Mouse (Mus musculus) embryonic fibroblast, embryonic 13.5 days (primary cell): ENCODE data around the gene Ap2a2. TPM values are rescaled to one million over a fixed set of nuclear protein-coding genes. Genes with fewer than 3 reads are reported as not detected.

Source experiments
- H3K27ac ChIP-seq: 2 replicates; pipeline ENCODE4 v1.5.1; 2012; ENCODE audit warnings: low read length, control low read depth, inconsistent platforms; ENCODE audit not compliant: insufficient read depth
- H3K4me1 ChIP-seq: 2 replicates; pipeline ENCODE4 v1.6.1; 2011; ENCODE audit warnings: low read length; ENCODE audit not compliant: control insufficient read depth, insufficient read depth
- H3K4me3 ChIP-seq: 2 replicates; pipeline ENCODE4 v1.5.1; 2011; ENCODE audit warnings: mild to moderate bottlenecking, control low read depth, low read length; ENCODE audit not compliant: insufficient read depth
- CTCF ChIP-seq: IDR thresholded peaks from 2 replicates; pipeline ENCODE4 v1.5.1; 2011; ENCODE audit warnings: mild to moderate bottlenecking, control low read depth, low read length, moderate library complexity, borderline replicate concordance; ENCODE audit not compliant: insufficient read depth
- POLR2A ChIP-seq: IDR thresholded peaks from 2 replicates; pipeline ENCODE4 v1.6.1; 2011; ENCODE audit warnings: low read depth, mild to moderate bottlenecking, control low read depth, low read length, moderate library complexity
- polyA plus RNA-seq: library from polyadenylated mRNA; stranded (reverse); fragments of >200 nt; gene quantifications from 2 replicates; pipeline ENCODE4 v1.2.4, GENCODE M21; 2011; ENCODE audit warnings: low read depth; ENCODE audit not compliant: missing spikeins, insufficient read length

The Ap2a2 gene
- polyA plus RNA-seq, 1 experiment = 128 TPM

DNA sequence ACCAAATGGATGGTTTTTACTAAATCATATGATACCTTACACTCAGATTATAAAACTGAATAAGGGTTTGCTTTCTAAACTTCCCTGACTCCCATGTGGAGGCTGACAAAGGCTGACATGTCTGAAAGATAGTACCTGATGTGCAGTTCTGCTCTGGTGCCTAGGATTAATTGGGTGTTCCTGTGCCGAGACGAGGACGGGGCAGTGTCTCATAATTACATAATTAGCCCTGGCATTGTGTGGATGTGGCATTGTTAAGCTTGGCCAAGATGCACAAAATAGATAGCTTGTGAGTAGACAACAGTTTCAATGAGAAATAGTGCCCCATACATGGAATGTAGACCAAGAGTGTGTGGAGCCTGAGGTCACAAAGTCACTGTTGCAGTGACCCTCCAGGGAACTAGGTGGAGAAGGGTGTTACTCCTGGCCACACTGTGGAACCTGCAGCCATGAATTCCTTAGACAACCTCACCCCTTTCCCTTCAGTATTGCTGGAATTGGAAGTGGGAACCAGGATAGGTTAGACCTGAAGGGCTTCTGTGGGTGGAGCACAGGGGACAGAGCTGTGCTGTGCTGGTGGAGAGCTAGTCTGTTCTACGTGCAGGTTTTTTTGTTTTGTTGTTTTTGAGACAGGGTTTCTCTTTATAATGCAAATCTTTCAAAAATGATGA lies 8.8 kb downstream of the Ap2a2 start:
- TF ChIP-seq CTCF (no peak), POLR2A (no peak)
- Histone ChIP-seq H3K4me1 (peaks cover 24% of the 10 kb centered on the region), H3K27ac (no peak overlapping the region), H3K4me3 (no peak overlapping the region)

- Histone ChIP-seq H3K4me1 (peaks cover 9% of the 10 kb centered on the region), H3K4me3 (no peak overlapping the region), H3K27ac (no peak overlapping the region)
- no peak for TF ChIP-seq CTCF
- no peak for TF ChIP-seq POLR2A
Measured at GRCm38 (mm10) chr7:141574041-141574440, 12.1 kb downstream of the Ap2a2 start.

- no peak overlapping the region for H3K27ac ChIP-seq
- peaks cover 1% of the 10 kb centered on the region; the same call in 1 of the 2 replicates for H3K4me1 ChIP-seq
- no peak for TF ChIP-seq CTCF
- no peak for TF ChIP-seq POLR2A
- H3K4me3 ChIP-seq = no peak overlapping the region
Measured at GRCm38 (mm10) chr7:141575481-141575880, 13.5 kb downstream of the Ap2a2 start.

GRCm38 (mm10) chr7:141577801-141578200 lies 15.8 kb downstream of the Ap2a2 start:
- Histone ChIP-seq H3K4me1 (peaks cover 1% of the 10 kb centered on the region; the same call in 1 of the 2 replicates), H3K27ac (no peak overlapping the region), H3K4me3 (no peak overlapping the region)
- TF ChIP-seq CTCF (no peak), POLR2A (no peak)

DNA sequence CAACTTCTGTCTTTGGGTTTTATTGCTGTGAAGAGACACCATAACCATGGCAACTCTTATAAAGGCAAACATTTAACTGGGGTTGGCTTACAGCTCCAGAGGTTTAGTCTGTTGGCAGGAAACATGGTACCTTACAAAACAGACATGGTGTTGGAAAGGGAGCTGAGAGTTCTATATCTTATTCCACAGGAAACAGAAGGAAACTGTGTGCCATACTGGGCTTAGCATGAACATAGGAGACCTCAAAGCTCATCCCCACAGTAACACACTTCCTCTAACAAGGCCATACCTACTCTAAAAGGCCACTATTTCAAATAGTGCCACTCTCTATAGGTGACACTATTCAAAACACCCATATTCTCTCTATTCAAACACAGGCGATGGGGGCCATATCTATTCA lies 16.5 kb downstream of the Ap2a2 start:
- Histone ChIP-seq H3K4me1 (peaks cover 1% of the 10 kb centered on the region; the same call in 1 of the 2 replicates), H3K4me3 (no peak overlapping the region), H3K27ac (no peak overlapping the region)
- no peak for TF ChIP-seq POLR2A
- TF ChIP-seq CTCF = no peak

- H3K4me3 ChIP-seq = no peak overlapping the region
- no peak overlapping the region for H3K27ac ChIP-seq
- peaks cover 1% of the 10 kb centered on the region; the same call in 1 of the 2 replicates for H3K4me1 ChIP-seq
- TF ChIP-seq POLR2A = no peak
- TF ChIP-seq CTCF = no peak
Measured at GRCm38 (mm10) chr7:141578943-141579342, 17.0 kb downstream of the Ap2a2 start.

GRCm38 (mm10) chr7:141581323-141581722 lies 19.4 kb downstream of the Ap2a2 start:
- H3K4me1 ChIP-seq = peaks cover 1% of the 10 kb centered on the region; the same call in 1 of the 2 replicates
- H3K27ac ChIP-seq = no peak overlapping the region
- TF ChIP-seq CTCF (no peak), POLR2A (no peak)
- no peak overlapping the region for H3K4me3 ChIP-seq

DNA sequence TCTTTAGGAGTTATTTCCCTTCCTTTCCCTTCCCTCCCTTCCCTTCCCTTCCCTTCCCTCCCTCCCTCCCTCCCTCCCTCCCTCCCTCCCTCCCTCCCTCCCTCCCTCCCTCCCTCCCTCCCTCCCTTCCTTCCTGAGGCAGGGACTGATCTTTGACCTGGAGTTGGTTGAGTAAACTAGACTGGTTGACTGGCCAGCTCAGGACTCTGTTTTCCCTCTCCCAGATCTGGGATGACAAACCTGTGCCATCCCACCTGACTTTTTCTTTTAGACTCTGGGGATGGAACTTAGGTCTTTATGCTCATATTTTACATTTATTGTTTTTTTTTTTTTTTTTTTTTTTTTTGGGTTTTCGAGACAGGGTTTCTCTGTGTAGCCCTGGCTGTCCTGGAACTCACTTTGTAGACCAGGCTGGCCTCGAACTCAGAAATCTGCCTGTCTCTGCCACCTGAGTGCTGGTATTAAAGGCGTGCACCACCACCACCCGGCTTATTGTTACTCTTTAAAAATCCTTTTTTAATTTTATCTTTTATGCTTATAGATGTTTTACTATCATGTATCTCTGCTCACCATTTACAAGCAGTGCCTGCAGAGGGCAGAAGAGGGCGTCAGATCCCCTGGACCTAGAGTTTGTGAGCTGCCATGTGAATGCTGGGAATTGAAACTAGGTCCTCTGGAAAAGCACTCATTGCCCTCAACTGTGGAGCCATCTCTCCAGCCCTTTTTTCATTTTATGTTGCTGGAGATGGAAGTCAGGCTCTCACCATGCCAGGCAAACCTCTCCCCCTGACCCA lies 22.3 kb downstream of the Ap2a2 start:
- TF ChIP-seq CTCF (0 out of 2 replicates have a peak, but pooled peaks have one; percentile 3), POLR2A (no peak)
- no peak overlapping the region for H3K4me3 ChIP-seq
- no peak overlapping the region for H3K27ac ChIP-seq
- no peaks in the 10 kb centered on the region for H3K4me1 ChIP-seq

- TF ChIP-seq POLR2A = no peak
- no peak for TF ChIP-seq CTCF
- Histone ChIP-seq H3K4me1 (no peaks in the 10 kb centered on the region), H3K4me3 (no peak overlapping the region), H3K27ac (no peak overlapping the region)
Measured at GRCm38 (mm10) chr7:141585288-141585687, 23.3 kb downstream of the Ap2a2 start.

DNA sequence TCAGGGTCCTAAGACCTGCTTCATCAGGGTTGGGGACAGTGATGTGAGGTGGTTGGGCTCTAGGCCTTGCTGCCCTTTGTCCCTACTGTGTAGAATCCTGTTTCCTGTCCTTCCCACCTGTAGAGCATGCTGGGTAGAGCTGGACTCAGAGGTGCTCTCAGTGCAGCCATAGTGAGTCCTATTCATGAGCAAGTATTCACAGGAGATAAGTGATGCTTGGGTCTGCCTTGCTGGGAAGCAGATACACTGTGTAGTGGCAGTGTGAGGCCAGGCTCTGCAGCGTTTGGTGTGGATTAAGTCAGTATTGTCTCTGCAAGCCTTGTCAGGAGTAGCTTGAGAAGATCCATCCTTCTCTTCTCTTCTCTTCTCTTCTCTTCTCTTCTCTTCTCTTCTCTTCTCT lies 23.9 kb downstream of the Ap2a2 start:
- no peaks in the 10 kb centered on the region for H3K4me1 ChIP-seq
- TF ChIP-seq POLR2A = no peak
- no peak for TF ChIP-seq CTCF
- no peak overlapping the region for H3K27ac ChIP-seq
- H3K4me3 ChIP-seq = no peak overlapping the region
